Mouse (Mus musculus) heart, embryonic 16.5 days (tissue): ENCODE data around the gene Pex16. TPM values are rescaled to one million over a fixed set of nuclear protein-coding genes. Genes with fewer than 3 reads are reported as not detected.

ENCODE experiments used
- ATAC-seq: fragments of 200-750 bp; cut with Nextera tagmentation; replicated peaks from 2 replicates; pipeline ENCODE4 v1.8.0; 2017; ENCODE audit warnings: moderate number of reproducible peaks; ENCODE audit not compliant: insufficient read depth, low FRiP score; ENCODE audit errors: extremely low read depth
- H3K27ac ChIP-seq: fragments of 300-500 bp; sonication (generic); 2 replicates; pipeline ENCODE4 v1.5.1; 2014; ENCODE audit warnings: mild to moderate bottlenecking, low read length, control low read depth, moderate library complexity
- H3K27me3 ChIP-seq: fragments of 300-500 bp; sonication (generic); 2 replicates; pipeline ENCODE4 v1.6.1; 2014; ENCODE audit warnings: low read length, mixed read lengths; ENCODE audit not compliant: control insufficient read depth, insufficient read depth
- H3K36me3 ChIP-seq: fragments of 300-500 bp; sonication (generic); 2 replicates; pipeline ENCODE4 v1.6.1; 2014; ENCODE audit not compliant: control insufficient read depth, insufficient read depth
- H3K4me1 ChIP-seq: fragments of 300-500 bp; sonication (generic); 2 replicates; pipeline ENCODE4 v1.6.1; 2014; ENCODE audit warnings: low read length, mixed read lengths; ENCODE audit not compliant: control insufficient read depth, insufficient read depth
- H3K4me2 ChIP-seq: fragments of 300-500 bp; sonication (generic); 2 replicates; pipeline ENCODE4 v1.6.1; 2014; ENCODE audit warnings: low read depth, mild to moderate bottlenecking, control low read depth, low read length
- H3K4me3 ChIP-seq: fragments of 300-500 bp; sonication (generic); 2 replicates; pipeline ENCODE4 v1.5.1; 2014; ENCODE audit warnings: mild to moderate bottlenecking, control low read depth, low read length
- H3K9ac ChIP-seq: fragments of 300-500 bp; sonication (generic); 2 replicates; pipeline ENCODE4 v1.6.1; 2014; ENCODE audit warnings: low read length, control low read depth
- H3K9me3 ChIP-seq: fragments of 300-500 bp; sonication (generic); replicated peaks from 2 replicates; pipeline ENCODE4 v1.6.1; 2016; ENCODE audit warnings: low read length; ENCODE audit not compliant: control insufficient read depth
- WGBS: fragments of 180-500 bp; shearing (Covaris S2); extraction: QIAGEN DNeasy Blood & Tissue Kit; methylation state at CpG from one replicate; pipeline ENCODE4 v1.1.7; 2014; 5-methylcytosine and 5-hydroxymethylcytosine counted together
- polyA plus RNA-seq: library from polyadenylated mRNA; unstranded; fragments of >200 nt; fragmentation: Nextera tagmentation; extraction: Ambion mirVana; gene quantifications from 2 replicates; pipeline ENCODE4 v1.2.1, GENCODE M21; 2015

Gene Pex16
- polyA plus RNA-seq, 1 experiment from 2014 or later = 20.1 TPM

DNA sequence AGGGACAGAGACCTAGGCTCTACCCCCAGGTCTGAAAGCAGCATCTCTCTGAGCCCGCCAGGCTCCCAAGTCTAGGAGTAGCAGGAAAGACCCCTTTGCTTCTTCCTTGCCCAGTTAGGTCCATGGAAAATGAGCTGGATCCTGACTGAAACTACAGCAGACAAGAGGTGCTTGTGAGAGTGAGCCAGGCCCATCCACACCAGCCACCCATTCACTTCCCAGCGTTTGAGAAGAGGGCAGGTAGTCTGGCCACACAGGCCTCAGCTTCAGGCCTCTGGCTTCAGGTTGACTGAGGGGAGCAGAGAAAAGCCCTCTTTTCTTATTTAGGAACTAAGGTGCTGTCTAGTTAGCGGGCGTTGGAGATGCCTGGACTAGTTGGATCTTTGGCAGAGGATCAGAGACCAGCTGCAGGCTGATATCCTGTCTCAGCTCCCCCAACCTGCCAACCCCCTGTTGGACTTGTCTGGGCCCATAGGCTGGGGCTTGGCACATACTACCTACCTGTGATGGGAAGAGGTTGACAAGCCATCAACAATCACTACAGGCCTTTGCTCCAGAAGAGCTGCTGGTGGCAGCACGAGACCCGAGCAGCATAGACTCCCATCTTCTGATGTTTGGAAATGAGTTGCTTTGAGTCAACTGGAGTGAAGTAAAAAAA, 11.8 kb upstream of the Pex16 start:
- Histone ChIP-seq H3K4me2 (no peak overlapping the region), H3K27ac (no peak overlapping the region), H3K9ac (no peak overlapping the region), H3K27me3 (no peaks in the 10 kb centered on the region), H3K9me3 (no peaks in the 10 kb centered on the region), H3K4me1 (peaks cover 6% of the 10 kb centered on the region; the same call in 1 of the 2 replicates), H3K4me3 (no peak overlapping the region), H3K36me3 (peaks cover 17% of the 10 kb centered on the region; the same call in 1 of the 2 replicates)
- 88% methylated on average over 6 of the region's 6 CpGs for WGBS
- ATAC-seq = no peak

- H3K9ac ChIP-seq = no peak overlapping the region
- peaks cover 1% of the 10 kb centered on the region; the same call in 1 of the 2 replicates for H3K27me3 ChIP-seq
- WGBS = 91% methylated on average over 4 of the region's 4 CpGs
- no peak overlapping the region for H3K27ac ChIP-seq
- no peaks in the 10 kb centered on the region for H3K9me3 ChIP-seq
- H3K4me3 ChIP-seq = no peak overlapping the region
- no peak for ATAC-seq
- no peak overlapping the region for H3K4me2 ChIP-seq
- peaks cover 6% of the 10 kb centered on the region; the same call in 1 of the 2 replicates for H3K4me1 ChIP-seq
- H3K36me3 ChIP-seq = peaks cover 12% of the 10 kb centered on the region; the same call in 1 of the 2 replicates
Measured at GRCm38 (mm10) chr2:92364086-92364485, 10.4 kb upstream of the Pex16 start.

GRCm38 (mm10) chr2:92365568-92365967, 8.9 kb upstream of the Pex16 start:
- 0 out of 2 replicates have a peak, but pooled peaks cover 3% of the 10 kb centered on the region for H3K4me1 ChIP-seq
- H3K4me3 ChIP-seq = no peak overlapping the region
- peaks cover 15% of the 10 kb centered on the region for H3K27me3 ChIP-seq
- 88% methylated on average over 10 of the region's 10 CpGs for WGBS
- no peaks in the 10 kb centered on the region for H3K9me3 ChIP-seq
- H3K27ac ChIP-seq = no peak overlapping the region
- no peak overlapping the region for H3K9ac ChIP-seq
- no peak overlapping the region for H3K4me2 ChIP-seq
- ATAC-seq = no peak
- peaks cover 4% of the 10 kb centered on the region; the same call in 1 of the 2 replicates for H3K36me3 ChIP-seq

- H3K27me3 ChIP-seq = peaks cover 32% of the 10 kb centered on the region
- H3K4me3 ChIP-seq = no peak overlapping the region
- H3K4me2 ChIP-seq = no peak overlapping the region
- H3K9me3 ChIP-seq = no peaks in the 10 kb centered on the region
- H3K36me3 ChIP-seq = no peaks in the 10 kb centered on the region
- no peak overlapping the region for H3K27ac ChIP-seq
- WGBS = 24% methylated on average over 20 of the region's 20 CpGs
- peaks cover 10% of the 10 kb centered on the region for H3K4me1 ChIP-seq
- no peak for ATAC-seq
- H3K9ac ChIP-seq = no peak overlapping the region
Measured at GRCm38 (mm10) chr2:92367383-92368029, 7.0 kb upstream of the Pex16 start.

DNA sequence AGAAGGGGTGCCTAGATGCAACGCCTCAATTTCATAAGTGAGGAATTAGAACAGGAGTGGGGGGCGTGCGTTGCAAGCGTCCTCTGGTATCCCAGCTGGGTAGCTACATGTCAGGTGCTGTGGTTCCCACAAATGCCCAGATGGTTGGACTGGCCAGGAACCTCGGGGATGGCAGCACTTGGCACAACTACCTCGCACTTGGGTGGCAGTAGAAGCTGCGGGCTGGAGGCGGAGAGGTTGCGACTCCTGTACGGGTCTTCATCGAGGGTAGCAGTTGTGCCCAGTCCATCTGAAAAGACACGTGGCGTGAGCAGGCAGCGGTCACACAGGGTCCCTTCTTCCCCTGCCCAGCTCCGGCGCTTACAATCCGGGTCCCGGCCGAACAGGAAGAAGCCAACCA, 4.1 kb upstream of the Pex16 start:
- peaks cover 32% of the 10 kb centered on the region for H3K27me3 ChIP-seq
- 13% methylated on average over 19 of the region's 19 CpGs for WGBS
- H3K27ac ChIP-seq = no peak overlapping the region
- peak overlapping the region; percentile 52 for H3K4me3 ChIP-seq
- H3K4me1 ChIP-seq = peaks cover 15% of the 10 kb centered on the region
- no peak for ATAC-seq
- no peaks in the 10 kb centered on the region for H3K36me3 ChIP-seq
- H3K9me3 ChIP-seq = no peaks in the 10 kb centered on the region
- peak overlapping the region; percentile 65 for H3K4me2 ChIP-seq
- peak overlapping the region; percentile 44 for H3K9ac ChIP-seq

DNA sequence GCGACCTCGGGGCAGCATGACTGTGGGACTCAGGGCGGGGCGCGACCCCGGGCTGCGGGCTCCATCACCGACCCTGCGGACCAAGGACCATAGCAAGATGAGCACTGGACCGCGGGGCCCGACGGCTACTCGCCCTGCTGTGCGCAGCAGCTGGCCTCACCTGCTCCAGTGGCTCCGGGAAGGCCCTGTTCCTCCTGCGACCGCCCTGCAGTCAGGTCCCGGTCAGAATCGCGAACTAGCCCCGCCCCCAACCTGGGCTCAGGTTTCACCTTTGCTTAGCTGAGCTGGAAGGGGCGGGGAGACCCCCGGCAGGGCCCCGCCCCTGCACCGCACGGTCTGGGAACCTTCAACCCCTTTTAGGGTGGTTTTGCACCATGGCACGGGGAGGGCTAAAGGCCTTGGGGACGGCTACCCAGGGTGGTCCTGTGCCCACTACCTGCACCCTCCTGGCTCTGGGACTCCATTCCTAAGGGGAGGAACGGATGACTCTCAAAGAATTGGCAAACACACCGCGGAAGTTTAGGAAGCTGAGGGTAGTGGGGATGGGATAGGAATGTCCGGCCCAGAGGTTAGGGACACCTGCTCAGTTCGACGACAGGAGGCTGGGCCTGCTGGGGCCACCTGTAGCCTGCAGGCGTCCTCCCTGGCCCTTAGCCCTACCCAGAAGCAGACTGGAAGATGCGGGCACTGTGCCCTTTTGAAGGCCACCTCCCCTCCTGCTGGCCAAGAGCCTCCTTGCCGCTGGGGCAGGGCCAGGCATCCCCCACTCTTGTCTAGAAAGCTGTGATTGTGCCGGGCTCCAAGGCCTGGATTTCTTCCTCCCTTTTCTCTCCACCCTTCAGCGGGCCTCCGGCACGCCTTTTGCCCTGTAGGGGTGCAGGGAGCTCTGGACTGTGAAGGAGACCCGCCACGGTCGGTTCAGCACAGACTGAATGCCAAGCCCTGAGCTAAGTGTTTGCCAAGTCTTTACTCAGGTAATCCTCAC, 3.4 kb upstream of the Pex16 start:
- no peak for ATAC-seq
- Histone ChIP-seq H3K4me3 (peak overlapping the region; percentile 52), H3K27ac (peak overlapping the region; percentile 5; the same call in 1 of the 2 replicates), H3K27me3 (peaks cover 32% of the 10 kb centered on the region), H3K36me3 (no peaks in the 10 kb centered on the region), H3K4me1 (peaks cover 19% of the 10 kb centered on the region), H3K4me2 (peak overlapping the region; percentile 65), H3K9me3 (no peaks in the 10 kb centered on the region), H3K9ac (peak overlapping the region; percentile 44)
- WGBS = 3% methylated on average over 45 of the region's 45 CpGs

- H3K9ac ChIP-seq = no peak overlapping the region
- no peak overlapping the region for H3K4me3 ChIP-seq
- H3K4me2 ChIP-seq = no peak overlapping the region
- no peak overlapping the region for H3K27ac ChIP-seq
- peaks cover 32% of the 10 kb centered on the region for H3K27me3 ChIP-seq
- no peaks in the 10 kb centered on the region for H3K9me3 ChIP-seq
- no peaks in the 10 kb centered on the region for H3K36me3 ChIP-seq
- ATAC-seq = no peak
- peaks cover 23% of the 10 kb centered on the region for H3K4me1 ChIP-seq
- WGBS = 29% methylated on average over 10 of the region's 10 CpGs
Measured at GRCm38 (mm10) chr2:92371971-92372690, 2.3 kb upstream of the Pex16 start.

DNA sequence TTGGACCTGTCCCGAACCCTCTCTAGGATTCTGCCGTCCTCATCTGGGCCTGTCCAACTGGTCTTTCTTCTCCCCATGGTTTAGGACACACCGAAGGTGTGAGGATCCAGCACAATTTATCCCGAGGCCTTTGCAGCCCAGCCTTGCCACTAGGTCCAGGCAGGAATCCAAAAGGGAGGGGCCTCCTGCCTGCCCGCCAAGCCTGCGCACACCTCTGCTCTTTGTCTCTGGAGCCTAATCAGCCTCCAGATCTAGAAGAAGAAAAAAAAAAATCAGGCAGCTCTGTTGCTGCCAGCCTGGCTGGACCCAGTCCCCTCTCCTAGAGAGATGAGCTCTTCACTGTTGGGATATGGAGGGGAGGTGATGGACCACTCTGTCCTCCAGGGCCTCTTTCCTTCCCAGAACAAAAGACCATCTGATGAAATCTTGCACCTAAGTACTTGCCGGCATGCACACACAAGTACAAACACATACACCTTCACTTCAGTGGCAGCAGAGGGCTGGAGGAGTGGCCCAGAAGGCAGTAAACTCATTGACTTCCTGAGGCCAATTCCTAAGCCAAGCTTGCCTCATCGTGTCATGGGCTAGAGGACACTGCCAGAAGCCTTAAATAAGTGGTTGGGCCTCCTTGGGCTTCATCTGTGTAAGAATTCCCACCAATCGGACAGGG, 1.6 kb upstream of the Pex16 start:
- no peaks in the 10 kb centered on the region for H3K9me3 ChIP-seq
- no peaks in the 10 kb centered on the region for H3K36me3 ChIP-seq
- H3K4me3 ChIP-seq = no peak overlapping the region
- H3K9ac ChIP-seq = no peak overlapping the region
- H3K27ac ChIP-seq = peak overlapping the region; percentile 29
- H3K27me3 ChIP-seq = peaks cover 32% of the 10 kb centered on the region
- H3K4me2 ChIP-seq = no peak overlapping the region
- WGBS = 57% methylated on average over 9 of the region's 9 CpGs
- ATAC-seq = no peak
- H3K4me1 ChIP-seq = peaks cover 20% of the 10 kb centered on the region
